Mouse (Mus musculus) bone marrow, adult 2 months (tissue): ENCODE measurements at regions not wholly inside any gene's neighbourhood (a gene's known extent, or its start where the extent isn't known, plus 50 kb on each side); places are given as distances from the start of the nearest gene placed in this dataset.

Source experiments
- H3K27ac ChIP-seq: fragments of 200-500 bp; 2 replicates; pipeline ENCODE4 v1.5.1; 2012; ENCODE audit warnings: low read depth, mild to moderate bottlenecking, control low read depth, inconsistent platforms, low read length; ENCODE audit not compliant: control insufficient read depth, poor library complexity, insufficient read depth
- H3K4me1 ChIP-seq: fragments of 200-500 bp; 2 replicates; pipeline ENCODE4 v1.6.1; 2011; ENCODE audit warnings: low read length; ENCODE audit not compliant: control insufficient read depth, insufficient read depth
- H3K4me3 ChIP-seq: fragments of 200-500 bp; replicated peaks from 2 replicates; pipeline ENCODE3; 2011; ENCODE audit warnings: mild to moderate bottlenecking, low read depth, low read length, control low read depth; ENCODE audit not compliant: control insufficient read depth
- CTCF ChIP-seq: fragments of 200-500 bp; IDR thresholded peaks from 2 replicates; pipeline ENCODE4 v1.5.1; 2011; ENCODE audit warnings: low read length, control low read depth; ENCODE audit not compliant: control insufficient read depth, insufficient read depth
- POLR2A ChIP-seq: fragments of 200-500 bp; IDR thresholded peaks from 2 replicates; pipeline ENCODE4 v1.6.1; 2011; ENCODE audit warnings: low read depth, mild to moderate bottlenecking, control low read depth, low read length, borderline replicate concordance; ENCODE audit not compliant: control insufficient read depth
- WGBS: fragments of 180-500 bp; shearing (Covaris S2); methylation state at CpG from one replicate; pipeline ENCODE4 v1.1.7; 2018; 5-methylcytosine and 5-hydroxymethylcytosine counted together

DNA sequence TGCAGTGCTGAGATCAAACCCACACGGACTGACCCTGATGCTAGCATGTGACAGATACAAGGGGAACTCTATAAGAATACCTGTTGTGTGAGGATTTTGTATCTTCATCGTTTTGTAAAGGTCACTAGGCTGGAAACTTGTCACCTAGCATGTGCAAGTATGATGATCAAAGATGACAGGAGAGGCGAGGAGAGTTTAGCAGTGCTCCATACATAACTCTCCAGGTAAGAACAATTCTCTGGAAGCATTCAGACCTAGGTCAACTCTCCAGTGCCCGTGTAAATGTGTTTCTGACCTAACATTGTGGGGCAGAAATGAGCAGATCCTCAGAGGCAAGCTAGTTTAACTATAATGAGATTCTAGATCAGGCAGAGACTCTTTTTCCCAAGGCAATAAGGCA is 425.6 kb downstream of the Adgrl2 start:
- TF ChIP-seq POLR2A (no peak), CTCF (no peak)
- no peaks in the 10 kb centered on the region for H3K4me1 ChIP-seq
- no peak overlapping the region for H3K27ac ChIP-seq
- WGBS, result 76% methylated on average over 4 of the region's 4 CpGs
- no peak overlapping the region for H3K4me3 ChIP-seq

DNA sequence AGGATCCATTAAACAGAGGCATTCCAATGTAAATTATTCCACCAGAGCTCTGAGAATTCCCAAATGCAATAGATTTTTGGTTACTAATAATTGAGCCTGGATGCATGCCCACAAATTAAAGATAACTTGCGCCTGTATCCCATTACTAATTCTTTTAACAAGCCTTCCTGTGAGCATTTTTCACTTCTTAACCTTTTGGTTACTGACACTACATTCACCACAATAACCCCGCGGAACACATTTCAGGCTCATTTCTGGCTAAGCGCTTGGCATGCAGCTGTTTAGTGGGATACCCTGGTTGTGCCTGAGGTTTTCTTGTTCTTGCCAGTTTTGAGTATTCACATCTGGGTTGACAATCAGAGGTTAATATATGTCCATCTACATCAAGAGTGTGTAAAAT is 429.1 kb downstream of the Adgrl2 start:
- Histone ChIP-seq H3K4me3 (no peak overlapping the region), H3K4me1 (no peaks in the 10 kb centered on the region), H3K27ac (no peak overlapping the region)
- TF ChIP-seq CTCF, result no peak
- TF ChIP-seq POLR2A, result no peak
- 85% methylated on average over 4 of the region's 4 CpGs for WGBS

DNA sequence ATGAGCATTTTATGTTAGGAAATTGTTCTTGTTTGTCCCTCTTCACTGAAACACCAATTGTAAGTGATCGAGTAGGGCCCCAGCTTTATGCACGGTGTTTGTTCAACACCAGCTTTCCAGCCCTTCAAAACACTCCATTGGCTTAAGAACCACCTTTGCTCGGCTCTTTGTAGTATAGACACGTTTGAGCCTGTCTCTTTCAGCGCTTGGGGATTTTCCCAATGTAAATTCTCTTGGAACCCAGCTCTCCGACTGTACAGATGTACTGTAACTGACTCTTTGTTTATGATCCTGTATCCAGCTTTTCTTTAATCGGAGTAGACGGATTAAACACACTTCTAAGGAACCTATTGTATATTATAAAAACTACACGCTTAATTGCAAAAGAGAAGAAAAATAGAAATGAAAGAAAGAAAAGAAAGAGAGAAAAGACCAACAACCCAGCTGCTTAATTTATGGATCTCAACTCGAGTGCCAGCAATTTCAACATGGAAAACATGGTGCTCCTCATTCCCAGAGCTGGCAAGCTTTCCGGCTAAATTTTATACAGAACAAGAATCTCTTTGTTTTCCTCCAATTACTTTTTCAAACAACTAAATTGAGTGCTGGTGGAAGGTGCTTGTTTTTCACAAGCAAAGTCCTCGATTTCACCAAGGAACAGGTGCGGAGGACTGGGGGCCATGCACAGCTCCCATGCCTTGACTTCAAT is 430.4 kb downstream of the Adgrl2 start:
- Histone ChIP-seq H3K4me3 (no peak overlapping the region), H3K4me1 (no peaks in the 10 kb centered on the region), H3K27ac (no peak overlapping the region)
- 87% methylated on average over 13 of the region's 13 CpGs for WGBS
- no peak for TF ChIP-seq CTCF
- TF ChIP-seq POLR2A, result no peak

DNA sequence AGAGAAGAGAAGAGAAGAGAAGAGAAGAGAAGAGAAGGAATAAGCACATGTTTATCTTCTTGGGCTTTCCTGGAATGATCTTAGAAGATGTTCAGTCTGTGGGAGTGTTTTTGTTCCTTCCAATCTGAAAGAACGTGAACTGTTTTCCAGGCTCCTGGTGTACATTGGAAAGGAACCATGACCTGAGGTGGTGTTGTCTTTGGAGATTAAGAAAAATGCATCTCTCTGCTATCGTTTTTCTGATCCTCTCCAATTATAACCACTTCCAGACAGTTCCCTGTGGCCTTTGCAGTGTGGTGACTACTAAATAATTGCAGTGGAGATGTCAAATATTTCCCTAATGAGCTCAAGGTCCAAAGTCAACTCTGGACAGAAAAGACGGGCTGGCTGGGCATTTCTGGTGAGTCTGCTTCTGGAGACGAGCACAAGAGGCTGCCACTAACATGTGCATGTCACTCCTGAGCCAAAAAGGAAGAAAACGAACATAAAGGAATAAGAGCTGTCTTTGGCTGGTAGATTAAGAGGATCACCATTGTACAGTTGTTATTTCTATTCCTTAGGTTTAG is 431.7 kb downstream of the Adgrl2 start:
- Histone ChIP-seq H3K4me3 (no peak overlapping the region), H3K27ac (no peak overlapping the region), H3K4me1 (no peaks in the 10 kb centered on the region)
- TF ChIP-seq CTCF, result no peak
- no peak for TF ChIP-seq POLR2A
- WGBS, result 78% methylated on average over 5 of the region's 5 CpGs

DNA sequence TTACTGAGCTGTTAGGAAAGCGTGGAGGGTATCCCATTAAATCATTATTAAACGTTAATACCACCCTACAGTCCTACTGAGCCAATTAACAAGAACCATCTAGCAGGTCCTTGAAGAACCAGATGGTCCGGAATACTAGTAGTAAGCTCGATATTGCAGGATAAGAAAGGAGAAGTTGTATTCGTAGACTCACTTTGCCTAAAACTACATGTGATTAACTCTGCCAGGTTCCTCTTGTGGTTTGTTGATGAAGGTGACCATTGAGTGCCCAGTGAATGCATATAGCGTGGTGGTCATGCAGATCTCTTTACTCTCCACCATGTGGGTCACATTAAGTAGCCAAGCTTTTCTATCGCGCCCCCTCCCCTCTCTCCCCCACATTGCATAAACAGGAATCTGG is 435.0 kb downstream of the Adgrl2 start:
- H3K4me1 ChIP-seq, result no peaks in the 10 kb centered on the region
- no peak overlapping the region for H3K4me3 ChIP-seq
- WGBS, result 35% methylated on average over 8 of the region's 8 CpGs
- H3K27ac ChIP-seq, result no peak overlapping the region
- TF ChIP-seq POLR2A (no peak), CTCF (no peak)

DNA sequence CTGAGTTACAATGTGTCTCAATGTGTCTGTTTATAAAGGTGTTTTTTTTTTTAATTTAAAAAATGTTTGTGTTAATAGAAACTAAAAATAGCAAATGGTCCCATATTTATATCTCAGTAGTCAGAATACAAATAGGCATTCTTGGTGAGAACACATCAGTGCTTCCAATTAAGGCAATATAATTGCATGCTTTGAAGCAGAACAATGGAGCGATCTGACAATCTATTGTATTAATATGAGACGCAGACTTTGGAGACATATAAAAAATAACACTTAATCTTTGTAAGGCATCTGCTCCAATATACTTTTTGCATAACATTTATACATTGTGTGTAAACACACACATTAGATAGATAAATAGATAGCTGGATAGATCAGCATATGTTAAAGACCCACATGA is 439.6 kb downstream of the Adgrl2 start:
- Histone ChIP-seq H3K27ac (no peak overlapping the region), H3K4me3 (no peak overlapping the region), H3K4me1 (no peaks in the 10 kb centered on the region; the same call in 1 of the 2 replicates)
- TF ChIP-seq CTCF, result no peak
- WGBS, result 93% methylated on average over 2 of the region's 2 CpGs

DNA sequence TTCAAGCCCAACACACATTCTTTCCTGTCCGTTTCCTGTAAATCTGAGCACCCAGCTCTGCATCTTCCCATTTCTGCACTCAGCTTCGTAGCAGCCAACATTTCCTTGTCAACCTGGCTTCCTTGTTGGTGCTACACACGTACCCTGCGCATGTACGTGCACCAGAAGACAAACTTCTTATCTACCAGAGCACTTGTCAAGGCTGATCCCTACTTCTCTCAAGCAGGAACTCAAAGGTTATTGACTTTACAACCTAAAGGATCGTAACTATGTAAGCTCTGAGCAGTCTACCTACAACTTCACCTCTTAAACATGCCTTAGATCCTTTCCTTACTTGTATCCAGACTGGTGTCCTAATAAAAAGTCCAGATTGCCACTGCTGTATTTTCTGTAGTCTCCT is 445.4 kb downstream of the Adgrl2 start:
- Histone ChIP-seq H3K4me3 (no peak overlapping the region), H3K27ac (no peak overlapping the region), H3K4me1 (no peaks in the 10 kb centered on the region; the same call in 1 of the 2 replicates)
- TF ChIP-seq CTCF (no peak), POLR2A (no peak)
- WGBS, result 35% methylated on average over 6 of the region's 6 CpGs

DNA sequence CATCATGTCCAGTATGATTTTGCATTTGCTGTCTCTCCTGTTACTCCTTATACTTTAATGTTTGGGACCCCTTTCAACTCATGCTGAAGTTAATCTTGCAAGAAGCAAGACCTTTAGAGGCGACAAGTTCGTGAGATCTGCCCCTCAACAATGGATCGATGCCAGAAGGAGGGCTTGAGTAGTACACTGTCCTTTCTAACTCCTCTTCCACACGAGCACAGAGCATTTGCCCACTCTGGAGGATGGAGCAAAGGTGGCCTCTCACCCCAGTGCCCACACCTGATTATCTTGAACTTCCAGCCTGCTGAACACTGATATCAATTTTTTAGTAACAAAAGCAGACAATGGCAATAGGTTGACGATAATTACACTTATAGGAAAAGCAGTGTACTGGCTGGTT is 448.1 kb downstream of the Adgrl2 start:
- WGBS, result 72% methylated on average over 5 of the region's 5 CpGs
- no peak for TF ChIP-seq CTCF
- no peak for TF ChIP-seq POLR2A
- Histone ChIP-seq H3K4me3 (no peak overlapping the region), H3K27ac (no peak overlapping the region), H3K4me1 (no peaks in the 10 kb centered on the region; the same call in 1 of the 2 replicates)
